Mouse (Mus musculus) midbrain, embryonic 16.5 days (tissue): ENCODE results near the gene Pmpca. TPM values are rescaled to one million over a fixed set of nuclear protein-coding genes. Genes with fewer than 3 reads are reported as not detected.
A peak's percentile ranks its signal among the peaks of the same experiment; 100 is the strongest.

ENCODE experiments used
- ATAC-seq: fragments of 200-750 bp; cut with Nextera tagmentation; 2 replicates; pipeline ENCODE4 v1.8.0; 2017; ENCODE audit warnings: moderate TSS enrichment
- H3K27ac ChIP-seq: fragments of 300-500 bp; sonication (generic); 2 replicates; pipeline ENCODE4 v1.5.1; 2014; ENCODE audit warnings: mild to moderate bottlenecking, low read length, mixed read lengths
- H3K27me3 ChIP-seq: fragments of 300-500 bp; sonication (generic); 2 replicates; pipeline ENCODE4 v1.6.1; 2014; ENCODE audit warnings: low read depth, low read length, mixed read lengths; ENCODE audit not compliant: control insufficient read depth, insufficient read depth
- H3K36me3 ChIP-seq: fragments of 300-500 bp; sonication (generic); 2 replicates; pipeline ENCODE4 v1.6.1; 2014; ENCODE audit warnings: mild to moderate bottlenecking, low read length, moderate library complexity, mixed read lengths; ENCODE audit not compliant: control insufficient read depth, insufficient read depth
- H3K4me1 ChIP-seq: fragments of 300-500 bp; sonication (generic); 2 replicates; pipeline ENCODE4 v1.6.1; 2014; ENCODE audit warnings: mild to moderate bottlenecking, low read length, mixed read lengths; ENCODE audit not compliant: control insufficient read depth, insufficient read depth
- H3K4me2 ChIP-seq: fragments of 300-500 bp; sonication (generic); 2 replicates; pipeline ENCODE4 v1.6.1; 2014; ENCODE audit warnings: mild to moderate bottlenecking, low read length, mixed read lengths
- H3K4me3 ChIP-seq: fragments of 300-500 bp; sonication (generic); 2 replicates; pipeline ENCODE4 v1.5.1; 2014; ENCODE audit warnings: low read depth, mild to moderate bottlenecking, low read length, moderate library complexity, mixed read lengths
- H3K9ac ChIP-seq: fragments of 300-500 bp; sonication (generic); 2 replicates; pipeline ENCODE4 v1.6.1; 2014; ENCODE audit warnings: low read depth, low read length, mixed read lengths
- H3K9me3 ChIP-seq: fragments of 300-500 bp; sonication (generic); replicated peaks from 2 replicates; pipeline ENCODE4 v1.6.1; 2014; ENCODE audit warnings: mild to moderate bottlenecking, low read length, mixed read lengths; ENCODE audit not compliant: control insufficient read depth, poor library complexity, severe bottlenecking
- WGBS: fragments of 180-500 bp; shearing (Covaris S2); extraction: QIAGEN DNeasy Blood & Tissue Kit; methylation state at CpG from one replicate; pipeline ENCODE4 v1.1.7; 2014; 5-methylcytosine and 5-hydroxymethylcytosine counted together
- polyA plus RNA-seq: library from polyadenylated mRNA; unstranded; fragments of >200 nt; fragmentation: Nextera tagmentation; extraction: Ambion mirVana; gene quantifications from 2 replicates; pipeline ENCODE4 v1.2.1, GENCODE M21; 2015

The Pmpca gene
- polyA plus RNA-seq, 1 experiment from 2014 or later: 96.5 TPM

- 94% methylated on average over 7 of the region's 7 CpGs for WGBS
- peaks cover 6% of the 10 kb centered on the region for H3K4me1 ChIP-seq
- H3K4me2 ChIP-seq: no peak overlapping the region
- ATAC-seq: no peak
- H3K27me3 ChIP-seq: no peaks in the 10 kb centered on the region
- no peaks in the 10 kb centered on the region for H3K9me3 ChIP-seq
- no peak overlapping the region for H3K9ac ChIP-seq
- no peak overlapping the region for H3K4me3 ChIP-seq
- peaks cover 35% of the 10 kb centered on the region for H3K36me3 ChIP-seq
- H3K27ac ChIP-seq: no peak overlapping the region
Measured at GRCm38 (mm10) chr2:26434791-26435572, 45.8 kb downstream of the Pmpca start.

GRCm38 (mm10) chr2:26437221-26437620 is 48.1 kb downstream of the Pmpca start:
- Histone ChIP-seq H3K9ac (no peak overlapping the region), H3K4me3 (no peak overlapping the region), H3K36me3 (peaks cover 40% of the 10 kb centered on the region; the same call in 1 of the 2 replicates), H3K27ac (no peak overlapping the region), H3K4me1 (peaks cover 6% of the 10 kb centered on the region), H3K27me3 (no peaks in the 10 kb centered on the region), H3K4me2 (no peak overlapping the region), H3K9me3 (no peaks in the 10 kb centered on the region)
- 70% methylated on average over 4 of the region's 4 CpGs for WGBS
- no peak for ATAC-seq

DNA sequence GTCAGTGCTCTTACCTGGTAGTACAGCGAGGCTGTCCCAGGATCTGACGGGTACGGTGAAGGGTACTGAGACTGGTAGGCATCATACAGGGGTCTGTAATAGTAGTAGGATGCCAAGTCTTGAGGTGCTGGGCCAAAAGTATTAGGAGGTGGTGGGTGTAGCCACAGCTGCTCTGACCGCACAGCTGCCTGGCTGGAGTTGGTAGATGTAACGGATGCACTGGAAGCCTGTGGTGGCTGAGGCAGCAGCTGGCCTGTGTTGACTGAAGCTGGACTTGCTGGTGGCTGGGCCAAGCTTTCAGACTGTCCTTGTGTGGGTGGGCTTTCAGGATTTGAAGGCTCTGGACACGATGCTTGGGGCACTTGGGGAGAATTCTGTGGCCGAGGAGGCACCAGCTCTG is 49.2 kb downstream of the Pmpca start:
- Histone ChIP-seq H3K27ac (no peak overlapping the region), H3K9me3 (no peaks in the 10 kb centered on the region), H3K4me1 (peaks cover 13% of the 10 kb centered on the region), H3K9ac (no peak overlapping the region), H3K4me2 (no peak overlapping the region), H3K27me3 (no peaks in the 10 kb centered on the region), H3K4me3 (no peak overlapping the region), H3K36me3 (peaks cover 36% of the 10 kb centered on the region; the same call in 1 of the 2 replicates)
- no peak for ATAC-seq
- WGBS: 92% methylated on average over 7 of the region's 7 CpGs

DNA sequence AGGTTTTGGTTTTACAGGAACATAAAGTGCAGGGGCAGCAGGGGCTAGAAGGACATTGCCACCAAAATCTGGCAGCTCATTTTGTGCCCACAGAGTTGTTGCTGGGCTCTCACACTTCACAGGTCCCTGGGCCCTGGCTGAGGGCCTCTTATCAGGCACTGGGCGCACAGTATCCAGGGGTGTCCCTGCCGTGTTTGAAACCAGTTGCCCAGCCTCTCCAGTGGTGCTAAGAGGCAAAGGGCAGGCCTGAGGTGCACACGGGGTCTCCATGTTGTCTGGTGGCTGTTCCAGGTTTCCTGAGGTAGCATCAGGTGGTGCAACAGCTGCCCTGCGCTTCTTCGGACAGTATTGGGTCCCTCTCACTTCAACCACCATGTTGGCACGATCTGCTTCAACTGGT is 50.5 kb downstream of the Pmpca start:
- ATAC-seq: no peak
- H3K27ac ChIP-seq: no peak overlapping the region
- no peak overlapping the region for H3K4me2 ChIP-seq
- H3K27me3 ChIP-seq: no peaks in the 10 kb centered on the region
- 94% methylated on average over 6 of the region's 6 CpGs for WGBS
- H3K9ac ChIP-seq: no peak overlapping the region
- no peaks in the 10 kb centered on the region for H3K9me3 ChIP-seq
- H3K36me3 ChIP-seq: peaks cover 36% of the 10 kb centered on the region; the same call in 1 of the 2 replicates
- peaks cover 23% of the 10 kb centered on the region for H3K4me1 ChIP-seq
- H3K4me3 ChIP-seq: no peak overlapping the region

- no peak for ATAC-seq
- WGBS: 98% methylated on average over 4 of the region's 4 CpGs
- H3K4me1 ChIP-seq: peaks cover 23% of the 10 kb centered on the region
Measured at GRCm38 (mm10) chr2:26441261-26441660, 52.1 kb downstream of the Pmpca start.

GRCm38 (mm10) chr2:26441688-26442087 is 52.5 kb downstream of the Pmpca start:
- peaks cover 30% of the 10 kb centered on the region; the same call in 1 of the 2 replicates for H3K36me3 ChIP-seq
- no peaks in the 10 kb centered on the region for H3K27me3 ChIP-seq
- H3K27ac ChIP-seq: no peak overlapping the region
- H3K4me1 ChIP-seq: peaks cover 28% of the 10 kb centered on the region
- ATAC-seq: no peak
- no peak overlapping the region for H3K9ac ChIP-seq
- no peak overlapping the region for H3K4me3 ChIP-seq
- no peak overlapping the region for H3K4me2 ChIP-seq
- WGBS: 83% methylated on average over 5 of the region's 5 CpGs
- H3K9me3 ChIP-seq: no peaks in the 10 kb centered on the region

More at GRCm38 (mm10) chr2:26441261-26441660, 52.1 kb downstream of the Pmpca start:
- Histone ChIP-seq H3K27ac (no peak overlapping the region), H3K9ac (no peak overlapping the region), H3K27me3 (no peaks in the 10 kb centered on the region), H3K9me3 (no peaks in the 10 kb centered on the region), H3K4me2 (no peak overlapping the region), H3K36me3 (peaks cover 30% of the 10 kb centered on the region; the same call in 1 of the 2 replicates), H3K4me3 (no peak overlapping the region)

- Histone ChIP-seq H3K4me1 (peaks cover 31% of the 10 kb centered on the region), H3K9ac (no peak overlapping the region), H3K4me3 (no peak overlapping the region), H3K27ac (no peak overlapping the region), H3K36me3 (peaks cover 30% of the 10 kb centered on the region; the same call in 1 of the 2 replicates), H3K9me3 (no peaks in the 10 kb centered on the region), H3K27me3 (no peaks in the 10 kb centered on the region), H3K4me2 (no peak overlapping the region)
- no peak for ATAC-seq
- WGBS: 61% methylated on average over 1 of the region's 1 CpGs
Measured at GRCm38 (mm10) chr2:26442843-26443242, 53.7 kb downstream of the Pmpca start.

GRCm38 (mm10) chr2:26443876-26444275 is 54.7 kb downstream of the Pmpca start:
- WGBS: 57% methylated on average over 3 of the region's 3 CpGs
- H3K4me1 ChIP-seq: peaks cover 31% of the 10 kb centered on the region
- no peaks in the 10 kb centered on the region for H3K9me3 ChIP-seq
- peak overlapping the region; percentile 78 for H3K4me2 ChIP-seq
- H3K4me3 ChIP-seq: peak overlapping the region; percentile 59
- no peaks in the 10 kb centered on the region for H3K27me3 ChIP-seq
- peaks cover 23% of the 10 kb centered on the region; the same call in 1 of the 2 replicates for H3K36me3 ChIP-seq
- H3K27ac ChIP-seq: no peak overlapping the region
- ATAC-seq: no peak
- peak overlapping the region; percentile 73 for H3K9ac ChIP-seq

DNA sequence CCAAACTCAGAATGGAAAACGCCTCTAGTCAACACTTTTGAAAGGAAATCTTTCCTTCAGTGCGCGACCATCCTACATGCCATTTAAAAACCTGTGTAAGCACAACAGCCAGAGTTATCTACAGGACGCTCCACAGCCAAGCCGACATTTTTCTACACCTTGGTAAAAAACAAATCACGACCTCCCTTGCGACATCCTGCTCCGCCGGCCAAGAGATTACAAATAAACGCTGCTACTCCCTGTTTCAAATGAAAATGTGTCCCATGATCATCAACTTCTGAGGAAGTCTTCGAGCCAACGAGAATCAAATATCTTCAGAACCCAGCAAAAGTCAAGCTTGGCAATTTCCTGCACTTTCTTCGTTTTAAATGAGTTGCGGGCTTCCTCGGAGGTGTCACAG is 55.2 kb downstream of the Pmpca start:
- H3K27me3 ChIP-seq: no peaks in the 10 kb centered on the region
- H3K4me1 ChIP-seq: peaks cover 31% of the 10 kb centered on the region
- peak overlapping the region; percentile 78 for H3K4me2 ChIP-seq
- H3K9me3 ChIP-seq: no peaks in the 10 kb centered on the region
- H3K27ac ChIP-seq: peak overlapping the region; percentile 82
- no peak for ATAC-seq
- 3% methylated on average over 15 of the region's 15 CpGs for WGBS
- H3K36me3 ChIP-seq: peaks cover 22% of the 10 kb centered on the region; the same call in 1 of the 2 replicates
- H3K4me3 ChIP-seq: peak overlapping the region; percentile 59
- peak overlapping the region; percentile 73 for H3K9ac ChIP-seq
